Mouse (Mus musculus): Measurements from ENCODE around the gene Hoxd10. TPM values are rescaled to one million over a fixed set of nuclear protein-coding genes. Genes with fewer than 3 reads are reported as not detected.

Gene Hoxd10
- polyA plus RNA-seq, 2 experiments from 2014 or later, result not detected

DNA sequence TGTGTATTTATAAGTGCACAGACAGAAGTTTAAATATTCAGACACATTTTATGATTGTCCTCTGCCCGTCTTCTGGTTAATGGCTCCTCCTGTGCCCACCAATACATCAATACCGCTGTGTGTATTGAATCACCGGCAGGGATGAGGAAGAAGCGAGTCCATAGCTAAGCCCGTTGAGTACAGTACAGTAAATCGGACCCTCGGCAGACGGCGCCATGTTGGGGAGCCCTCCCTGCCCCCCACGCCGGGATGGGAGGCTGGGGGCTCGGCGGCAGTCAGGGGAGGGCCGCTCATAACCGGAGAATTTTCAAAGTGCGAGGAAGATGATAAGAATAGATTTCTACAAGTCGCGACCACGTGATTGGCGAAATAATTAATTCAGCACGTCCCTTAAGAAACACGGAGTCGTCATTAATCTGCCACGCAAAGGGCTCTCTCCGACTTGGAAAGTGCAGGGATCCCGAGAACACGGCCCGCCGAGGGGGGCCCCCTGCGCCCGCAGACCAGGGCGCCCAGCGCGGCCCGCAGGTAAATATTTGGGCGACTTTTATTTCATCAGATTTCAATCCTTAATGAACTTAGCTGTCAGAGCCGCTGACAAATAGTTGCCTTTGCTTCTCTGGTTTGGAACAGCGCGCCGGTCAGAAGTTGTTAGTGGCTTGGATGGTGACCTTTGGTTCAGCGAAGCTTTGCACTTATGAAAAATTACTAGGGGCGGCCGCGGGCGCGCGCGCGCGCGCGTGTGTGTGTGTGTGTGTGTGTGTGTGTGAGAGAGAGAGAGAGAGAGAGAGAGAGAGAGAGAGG, 41.0 kb downstream of the Hoxd10 start:
- no peak for ATAC-seq

DNA sequence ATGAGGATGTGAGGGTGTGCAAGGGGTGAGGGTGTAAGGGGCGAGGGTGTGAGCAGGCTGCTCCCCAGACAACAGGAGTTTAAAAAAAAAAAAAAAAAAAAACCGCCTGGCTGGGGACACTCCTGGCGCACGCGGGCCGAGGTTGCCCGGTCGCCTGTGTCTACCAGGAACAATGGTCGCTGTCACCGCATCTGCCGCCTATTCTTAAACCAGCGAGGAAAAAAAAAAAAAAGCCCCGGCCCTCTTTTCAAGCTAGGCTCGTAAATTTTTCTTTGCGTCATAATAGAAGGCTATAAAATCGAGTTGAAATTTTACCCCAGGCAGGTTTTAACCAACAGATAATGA, 41.6 kb downstream of the Hoxd10 start:
- no peak for ATAC-seq

DNA sequence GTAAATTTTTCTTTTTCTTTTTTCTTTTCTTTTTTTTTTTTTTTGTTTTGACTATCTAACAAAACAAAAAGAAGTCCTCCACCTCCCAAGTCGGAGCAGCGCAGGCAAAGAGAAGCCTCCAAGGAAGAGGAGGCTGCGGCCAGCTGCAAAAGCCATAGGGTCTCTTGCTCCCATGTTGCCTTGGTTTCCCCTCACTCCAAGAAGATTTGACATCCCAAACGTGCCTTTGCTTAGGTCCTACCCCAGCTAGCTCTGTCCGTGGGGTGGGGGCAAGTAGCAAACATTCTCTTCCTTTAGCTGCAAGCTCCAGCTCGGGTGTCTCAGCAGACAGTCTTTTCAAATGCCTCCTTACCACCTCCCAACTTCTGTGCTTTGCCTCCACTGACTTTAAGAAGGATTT, 42.0 kb downstream of the Hoxd10 start:
- ATAC-seq, result no peak

DNA sequence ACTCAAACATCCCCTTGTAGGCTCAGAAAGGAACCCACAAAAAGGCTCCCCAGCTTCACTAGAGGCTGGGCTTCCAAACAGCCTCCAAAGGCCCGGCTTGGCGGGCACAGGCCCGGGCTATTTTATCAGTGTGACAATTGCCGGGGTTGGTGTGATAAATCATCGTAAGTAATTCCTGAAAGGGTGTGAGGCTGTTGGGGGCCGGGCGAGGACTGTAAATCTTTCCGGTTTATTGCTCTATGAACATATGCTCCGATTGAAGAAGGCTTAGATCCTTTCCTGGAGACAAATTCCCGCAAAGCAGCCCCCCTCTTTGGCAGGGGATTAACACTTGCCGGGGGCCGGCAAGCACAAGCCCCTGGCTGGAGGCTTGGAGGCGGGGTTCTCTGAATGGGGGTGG, 42.7 kb downstream of the Hoxd10 start:
- ATAC-seq, result no peak

DNA sequence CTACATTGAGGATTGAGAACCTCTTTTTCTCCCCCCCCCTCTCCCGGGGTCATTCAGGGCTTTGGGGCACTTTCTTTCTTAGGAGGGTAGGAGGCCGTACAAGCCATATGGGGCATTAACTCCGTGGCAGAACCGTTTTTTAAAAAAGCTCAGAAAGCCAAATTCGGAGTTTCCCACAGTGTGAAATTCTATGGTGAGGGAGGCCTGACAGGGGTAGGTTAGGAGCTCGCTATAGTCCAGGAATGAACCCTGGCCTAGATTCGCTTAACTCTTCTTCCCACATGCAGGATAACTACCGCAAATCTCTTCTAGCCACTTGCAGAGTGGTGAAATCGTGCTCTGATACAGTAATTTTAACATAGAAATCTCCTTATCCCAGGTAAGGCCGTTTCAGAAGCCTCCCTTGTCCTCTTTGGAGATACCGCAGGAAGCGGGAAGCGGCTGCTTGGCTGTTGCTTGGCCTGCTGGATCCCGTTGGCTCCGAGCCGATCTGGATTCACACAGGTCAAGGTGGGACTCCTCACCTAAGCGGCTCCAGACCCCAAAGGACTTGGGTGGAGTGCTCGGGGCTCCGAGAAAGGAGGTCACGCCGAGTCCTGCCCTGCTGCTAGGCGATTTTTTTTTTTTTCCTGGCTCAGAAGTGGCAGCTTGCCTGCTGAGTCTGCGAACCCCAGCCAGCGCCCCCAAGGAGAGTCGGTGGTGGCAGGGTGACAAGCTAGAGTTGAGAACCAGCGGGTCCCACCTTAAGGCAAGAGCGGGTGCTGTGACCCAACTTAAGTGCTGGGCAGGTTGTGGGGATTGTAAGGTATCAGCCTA, 43.5 kb downstream of the Hoxd10 start:
- no peak for ATAC-seq

DNA sequence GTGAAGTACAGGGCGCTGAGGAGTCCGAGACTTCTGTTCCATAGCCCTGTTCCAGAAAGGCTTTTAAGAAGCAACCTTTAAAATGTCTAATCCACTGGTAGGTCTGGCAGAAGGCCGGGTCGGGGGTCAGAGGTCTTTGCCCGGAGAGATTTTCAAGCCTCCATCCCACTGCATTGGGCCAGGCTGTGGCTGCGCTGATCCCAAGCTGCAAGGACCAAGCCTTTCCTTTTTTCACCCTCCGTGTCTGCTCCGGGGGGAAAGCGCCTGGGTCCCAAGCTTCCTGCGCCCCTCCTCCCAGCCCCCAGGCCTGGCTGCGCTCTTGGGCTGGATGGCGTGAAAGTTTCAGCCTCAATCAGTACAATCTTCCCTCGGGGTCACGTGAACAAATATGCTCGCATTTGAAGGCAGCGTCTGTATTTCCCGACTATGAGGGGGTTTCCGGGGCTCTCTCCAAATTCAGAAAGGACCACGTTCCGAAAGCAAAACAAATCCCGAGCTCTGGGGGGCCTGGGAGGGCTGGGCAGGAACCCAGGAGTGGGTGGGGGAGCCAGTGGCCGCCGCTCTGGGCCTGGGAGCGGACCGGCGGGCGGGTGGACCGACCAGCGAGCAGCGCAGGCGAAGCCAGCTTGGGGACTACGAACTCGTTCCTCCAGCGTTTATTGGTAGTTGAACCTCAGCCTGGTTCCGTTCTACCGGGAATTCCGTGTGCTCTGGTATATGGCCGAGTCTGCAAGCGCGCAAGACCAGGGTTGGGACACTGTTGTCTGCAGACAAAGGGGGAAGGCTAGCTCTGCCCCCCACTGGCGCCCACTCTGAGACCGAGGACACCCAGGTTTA, 44.3 kb downstream of the Hoxd10 start:
- ATAC-seq, result no peak

DNA sequence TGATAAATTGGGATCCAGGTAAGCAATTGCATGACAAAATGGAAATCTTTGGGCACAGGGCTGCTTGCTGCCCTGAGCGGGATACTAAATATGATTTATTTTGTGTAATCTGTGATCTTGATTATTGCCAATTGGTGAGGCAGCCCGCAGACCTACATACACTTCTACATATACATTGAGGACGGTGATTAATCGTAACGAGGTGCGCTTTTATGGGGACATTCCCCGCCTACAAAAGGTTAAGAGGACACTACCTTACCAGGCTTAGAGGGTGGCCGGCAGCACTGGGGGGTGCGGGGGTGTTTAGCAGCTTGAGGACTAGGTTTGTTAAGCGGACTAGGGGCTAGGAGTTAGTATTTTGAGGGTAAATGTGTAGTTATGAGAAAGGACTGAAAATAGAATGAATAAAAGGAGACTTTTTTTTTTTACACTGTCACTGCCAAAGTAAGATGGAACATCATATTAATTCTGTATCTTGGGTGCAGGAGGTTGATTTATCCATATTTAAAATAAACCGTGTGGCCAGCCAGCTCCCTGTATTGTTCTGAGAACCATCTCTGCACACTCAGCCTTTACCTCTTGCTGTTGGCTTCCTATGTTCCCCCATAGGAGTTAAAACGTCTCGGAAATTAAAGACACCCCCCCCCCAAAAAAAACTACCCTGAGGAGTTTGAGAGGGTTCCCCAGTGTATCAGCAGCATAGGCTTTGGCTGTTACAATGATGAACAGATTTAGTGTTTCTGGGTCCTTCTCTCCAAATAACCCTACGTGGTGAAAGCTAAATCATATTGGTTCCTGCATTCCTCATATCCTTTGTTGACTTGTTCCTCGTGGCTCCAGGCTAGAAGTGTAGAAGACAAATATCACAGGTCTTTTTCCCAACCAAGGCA, 45.2 kb downstream of the Hoxd10 start:
- no peak for ATAC-seq

DNA sequence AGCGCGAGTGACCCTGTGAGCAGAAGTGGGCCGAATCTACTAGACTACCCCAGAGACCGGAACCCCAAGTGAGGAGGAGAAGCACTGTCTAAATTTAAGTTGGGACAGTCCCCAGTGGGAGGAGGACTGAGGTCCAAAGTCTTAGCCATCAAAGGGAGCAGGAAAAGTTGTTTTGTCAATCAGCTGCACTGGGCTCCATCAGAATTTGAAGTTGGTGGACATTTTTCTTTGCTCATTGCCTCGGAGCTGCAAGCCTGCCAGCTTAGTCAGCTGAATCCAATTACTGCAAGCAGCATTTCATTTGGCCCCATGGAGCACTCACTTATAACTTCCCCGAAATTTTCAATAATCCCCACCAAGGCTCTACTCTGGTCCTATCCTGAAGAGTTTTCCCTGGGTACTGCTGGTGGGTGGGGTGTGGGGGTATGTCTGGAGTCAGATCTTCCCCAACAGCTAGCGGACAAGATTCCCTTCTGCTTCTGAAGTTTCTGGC, 45.9 kb downstream of the Hoxd10 start:
- no peak for ATAC-seq

DNA sequence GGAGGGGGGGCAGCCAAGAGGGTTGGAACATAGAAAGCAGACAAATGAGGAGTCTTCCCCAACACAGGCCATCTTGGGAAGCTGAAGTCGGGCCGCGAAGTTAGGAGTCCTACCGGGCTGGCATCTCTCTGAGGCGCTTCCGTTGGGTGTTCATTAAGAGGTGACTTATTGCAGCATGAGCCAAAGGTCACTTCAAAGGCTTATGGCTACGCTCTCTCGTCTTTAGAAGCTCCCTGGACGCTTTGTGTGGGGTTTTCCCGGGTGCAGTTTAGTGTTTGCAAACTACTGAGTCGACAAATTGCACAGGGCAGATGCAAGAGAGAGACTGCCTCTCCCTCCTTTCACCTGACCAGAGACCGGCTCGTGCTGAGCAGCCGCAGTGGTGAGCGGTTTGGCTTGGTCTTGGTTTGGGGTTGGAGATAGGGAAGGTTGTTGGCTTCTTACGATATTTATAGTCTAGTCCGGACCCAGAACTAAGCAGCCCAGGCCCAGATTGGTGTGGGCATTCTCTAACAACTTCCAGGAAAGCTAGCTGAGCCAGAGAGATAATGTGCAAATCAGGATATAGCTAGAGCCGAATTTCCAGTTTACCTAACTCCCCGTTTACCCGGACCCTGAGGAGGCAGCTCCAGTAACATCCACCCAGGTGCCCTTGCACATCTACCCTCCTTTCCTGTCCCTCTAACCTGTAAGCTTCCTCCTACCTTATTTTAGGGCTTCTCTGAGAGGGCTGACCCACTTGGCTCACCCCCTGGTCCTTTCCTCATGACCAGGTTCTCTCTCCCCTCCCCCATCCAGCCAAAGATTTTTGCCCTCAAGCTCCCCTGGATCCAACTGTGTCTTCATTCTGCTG, 47.1 kb downstream of the Hoxd10 start:
- no peak for ATAC-seq

DNA sequence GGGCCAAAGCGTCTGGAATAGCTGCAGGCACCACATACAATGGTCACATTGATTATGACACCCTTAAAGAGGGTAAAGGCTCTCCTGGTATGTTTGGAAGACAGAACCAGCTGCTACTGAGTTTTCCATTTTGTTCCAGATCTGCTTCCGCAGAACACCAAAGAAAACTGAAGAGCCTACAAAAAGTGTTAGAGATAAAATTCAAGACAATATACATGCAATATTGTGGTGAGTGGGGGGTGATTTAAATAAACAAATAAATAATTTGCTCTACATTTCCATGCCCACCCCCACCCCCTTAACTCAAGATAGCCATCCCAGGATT, 47.7 kb downstream of the Hoxd10 start:
- no peak for ATAC-seq

DNA sequence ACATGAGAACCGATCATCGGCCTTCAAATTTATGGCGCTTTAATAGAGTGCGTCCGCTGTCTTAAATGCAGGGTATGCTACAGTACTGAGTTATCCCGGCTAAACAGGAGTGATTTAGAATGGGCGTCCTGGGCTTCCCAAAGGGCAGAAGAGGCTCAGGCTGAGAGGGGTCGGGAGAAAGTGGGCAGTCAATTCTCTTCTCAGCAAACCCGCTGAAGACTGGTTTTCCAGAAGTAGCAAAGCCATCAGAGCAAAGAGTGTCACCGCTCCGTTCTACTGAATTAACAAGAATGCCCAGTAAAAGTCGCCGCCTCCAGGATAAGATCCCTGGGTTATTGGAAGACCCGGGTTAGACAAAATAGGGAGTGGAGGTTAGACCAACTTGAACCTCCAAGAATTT, 48.1 kb downstream of the Hoxd10 start:
- no peak for ATAC-seq

DNA sequence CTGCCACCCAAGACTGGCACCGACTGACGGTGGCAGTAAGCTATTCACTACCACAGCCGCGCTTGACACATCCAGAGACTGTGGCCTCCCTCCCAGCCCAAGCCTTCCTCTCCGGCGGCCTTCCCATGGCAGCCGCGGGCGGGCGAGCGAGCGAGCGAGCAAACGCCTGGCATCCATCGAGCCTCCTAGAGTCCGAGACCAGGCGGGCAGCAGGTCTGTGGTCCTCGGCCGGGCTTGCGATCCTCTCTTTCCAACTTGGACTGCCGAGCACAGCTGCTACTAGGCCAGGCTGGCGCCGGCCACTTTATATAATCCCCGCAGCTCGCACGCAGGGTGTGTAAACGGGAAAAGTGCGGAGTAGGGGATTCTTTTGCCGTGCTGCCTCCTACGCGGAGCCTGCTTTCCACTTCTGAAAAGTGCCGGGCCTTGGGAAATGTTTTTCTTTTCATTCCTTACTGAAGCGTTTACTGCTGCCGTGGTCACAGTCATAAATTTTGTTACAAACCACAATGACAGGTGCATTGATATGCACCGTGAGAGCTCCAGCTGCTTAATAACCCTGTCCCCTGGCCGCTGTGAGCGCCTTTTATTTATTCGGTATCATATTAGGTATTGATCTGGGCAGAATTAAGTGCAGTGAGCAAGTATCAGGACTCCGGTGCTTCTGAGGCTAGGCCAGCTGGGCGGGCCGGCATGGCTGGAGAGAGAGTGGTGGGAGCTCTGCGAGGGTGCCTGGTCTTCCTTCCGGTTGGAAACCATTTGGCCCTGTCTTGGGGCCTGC, 48.8 kb downstream of the Hoxd10 start:
- ATAC-seq, result no peak

DNA sequence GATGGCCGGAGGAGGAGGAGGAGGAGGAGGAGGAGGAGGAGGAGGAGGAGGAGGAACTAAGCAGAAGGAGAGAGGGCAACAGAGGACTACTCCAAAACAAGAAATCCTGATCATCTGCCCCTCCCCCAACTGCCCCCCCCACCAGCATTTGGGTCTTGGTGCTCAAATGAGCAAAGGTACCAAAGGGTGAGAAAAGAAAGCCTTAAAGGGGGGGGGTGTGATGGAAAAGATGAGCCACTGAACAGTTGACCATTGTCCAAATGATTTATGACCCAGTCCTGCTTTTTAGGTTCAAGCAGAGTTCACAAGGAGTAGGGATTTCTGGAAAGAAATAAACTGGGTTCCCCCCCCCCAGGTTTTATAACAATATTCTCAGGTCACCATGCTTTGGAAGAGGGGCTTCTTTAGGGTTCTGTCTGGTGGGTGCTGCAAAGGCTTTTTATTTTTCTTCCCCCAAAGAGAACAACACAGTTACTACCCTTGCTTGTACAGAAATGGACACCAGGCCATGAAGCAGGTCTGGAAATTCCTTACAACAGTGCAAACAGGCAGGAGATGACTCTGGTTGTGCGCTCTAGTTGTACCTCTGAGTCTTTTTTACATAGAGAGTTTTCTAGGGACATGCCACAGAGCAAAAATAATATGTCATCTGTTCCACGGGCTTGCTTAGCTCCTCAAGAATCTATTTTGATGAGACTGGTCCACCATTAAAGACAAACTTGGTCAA, 49.7 kb downstream of the Hoxd10 start:
- no peak for ATAC-seq

DNA sequence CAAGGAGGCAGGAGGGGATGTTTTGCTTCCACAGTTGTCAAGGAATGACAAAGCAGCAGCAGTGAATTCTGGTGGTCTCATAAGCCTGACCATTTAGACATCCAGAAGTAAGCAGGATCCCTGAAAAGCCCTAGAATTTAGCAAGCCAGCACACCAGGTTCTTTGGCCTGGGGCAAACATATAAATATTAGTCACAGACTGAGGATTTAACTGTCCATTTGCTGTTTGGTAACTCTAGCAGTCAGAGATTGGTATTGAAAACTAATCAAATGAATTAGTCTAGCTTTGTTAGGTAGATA, 50.2 kb downstream of the Hoxd10 start:
- no peak for ATAC-seq

Other genes with a start within 250 kb of the Hoxd10 start
- 10 to 100 TPM; 26.9 to 29.3 TPM for gene Lnpk, start 112.5 kb upstream of the Hoxd10 start, polyA plus RNA-seq (2017; shearing (Covaris generic))
- gene Evx2, start 32.4 kb upstream of the Hoxd10 start, polyA plus RNA-seq (2017; shearing (Covaris generic)), result not detected
- gene Hoxd13, start 23.6 kb upstream of the Hoxd10 start, polyA plus RNA-seq (2017; shearing (Covaris generic)), result not detected
- gene Hoxd12, start 16.9 kb upstream of the Hoxd10 start, polyA plus RNA-seq (2017; shearing (Covaris generic)), result not detected
- gene Hoxd11, start 12.4 kb upstream of the Hoxd10 start, polyA plus RNA-seq (2017; shearing (Covaris generic)), result not detected
- gene Hoxd9, start 5.8 kb downstream of the Hoxd10 start, polyA plus RNA-seq (2017; shearing (Covaris generic)), result not detected
- gene Hoxd8, start 12.7 kb downstream of the Hoxd10 start, polyA plus RNA-seq (2017; shearing (Covaris generic)), result not detected
- gene Hoxd3, start 20.0 kb downstream of the Hoxd10 start, polyA plus RNA-seq (2017; shearing (Covaris generic)), result not detected
- not detected for gene Hoxd4, start 20.0 kb downstream of the Hoxd10 start, polyA plus RNA-seq (2017; shearing (Covaris generic))
- not detected for gene Gm28230, start 34.8 kb downstream of the Hoxd10 start, polyA plus RNA-seq (2017; shearing (Covaris generic))
- gene Hoxd1, start 71.1 kb downstream of the Hoxd10 start, polyA plus RNA-seq (2017; shearing (Covaris generic)), result not detected
- 10 to 100 TPM; 12.1 to 16.8 TPM for gene Mtx2, start 133.9 kb downstream of the Hoxd10 start, polyA plus RNA-seq (2017; shearing (Covaris generic))